Mouse (Mus musculus): ENCODE results near the gene Sertad4.
A peak's percentile ranks its signal among the peaks of the same experiment; 100 is the strongest.

Sertad4 gene

DNA sequence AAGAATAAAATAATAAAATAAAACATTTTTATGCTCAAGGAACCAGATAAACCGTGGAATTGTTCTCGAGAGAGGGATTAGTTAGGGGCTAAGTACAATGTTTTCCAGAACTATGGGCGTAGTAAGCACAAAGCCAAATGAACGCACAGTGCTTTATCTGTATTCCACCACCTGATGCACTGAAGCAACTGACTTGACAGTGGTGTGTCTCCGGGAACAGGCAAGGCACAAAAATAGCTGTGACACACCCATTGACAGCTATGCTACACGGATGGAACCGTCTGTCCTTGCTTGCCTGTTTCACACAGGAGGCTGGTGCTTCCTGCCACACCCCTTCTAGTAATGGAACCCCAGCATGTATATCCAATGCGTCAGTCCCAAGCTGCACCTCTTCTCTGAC, 55.2 kb downstream of the Sertad4 start:
- DNase-seq, result no peak

DNA sequence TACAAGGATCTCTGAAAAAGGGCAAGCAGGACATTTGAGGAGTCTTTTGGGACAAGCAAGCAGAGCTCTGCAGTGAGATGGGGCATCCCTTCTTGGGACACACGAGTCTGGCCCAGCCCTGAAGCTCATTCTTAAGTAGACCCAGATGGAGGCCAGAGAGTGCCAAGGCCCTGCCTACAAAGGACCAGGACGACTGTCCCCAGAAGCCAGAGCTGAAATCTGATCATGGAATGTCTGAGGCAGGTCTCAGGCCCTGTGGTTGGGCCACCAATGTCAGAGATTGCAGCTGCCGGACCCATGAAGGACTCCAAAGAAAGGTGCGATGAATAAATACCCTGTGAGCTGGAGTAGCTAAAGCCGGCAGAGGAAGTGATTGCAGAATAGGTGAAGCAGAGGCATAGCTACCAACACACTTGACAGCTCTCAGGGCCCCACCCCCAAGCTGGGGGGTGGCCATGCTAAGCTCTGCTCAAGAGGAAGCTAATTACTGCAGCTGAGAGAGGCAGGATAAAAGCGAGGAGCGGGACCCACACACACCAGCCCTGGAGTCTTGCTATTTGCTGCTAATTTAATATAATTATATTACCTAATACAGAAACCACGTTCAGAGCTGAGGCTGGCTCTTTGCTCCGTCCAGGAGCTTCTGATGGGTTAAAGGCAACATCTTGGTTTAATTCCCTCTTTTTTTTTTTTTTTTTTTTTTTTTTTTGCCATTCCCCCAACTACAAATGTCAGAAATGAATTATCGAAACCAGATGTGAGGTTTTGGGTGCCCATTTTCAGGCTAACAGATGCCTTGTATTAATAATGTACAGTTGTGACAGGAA, 56.2 kb downstream of the Sertad4 start:
- no peak for DNase-seq

DNA sequence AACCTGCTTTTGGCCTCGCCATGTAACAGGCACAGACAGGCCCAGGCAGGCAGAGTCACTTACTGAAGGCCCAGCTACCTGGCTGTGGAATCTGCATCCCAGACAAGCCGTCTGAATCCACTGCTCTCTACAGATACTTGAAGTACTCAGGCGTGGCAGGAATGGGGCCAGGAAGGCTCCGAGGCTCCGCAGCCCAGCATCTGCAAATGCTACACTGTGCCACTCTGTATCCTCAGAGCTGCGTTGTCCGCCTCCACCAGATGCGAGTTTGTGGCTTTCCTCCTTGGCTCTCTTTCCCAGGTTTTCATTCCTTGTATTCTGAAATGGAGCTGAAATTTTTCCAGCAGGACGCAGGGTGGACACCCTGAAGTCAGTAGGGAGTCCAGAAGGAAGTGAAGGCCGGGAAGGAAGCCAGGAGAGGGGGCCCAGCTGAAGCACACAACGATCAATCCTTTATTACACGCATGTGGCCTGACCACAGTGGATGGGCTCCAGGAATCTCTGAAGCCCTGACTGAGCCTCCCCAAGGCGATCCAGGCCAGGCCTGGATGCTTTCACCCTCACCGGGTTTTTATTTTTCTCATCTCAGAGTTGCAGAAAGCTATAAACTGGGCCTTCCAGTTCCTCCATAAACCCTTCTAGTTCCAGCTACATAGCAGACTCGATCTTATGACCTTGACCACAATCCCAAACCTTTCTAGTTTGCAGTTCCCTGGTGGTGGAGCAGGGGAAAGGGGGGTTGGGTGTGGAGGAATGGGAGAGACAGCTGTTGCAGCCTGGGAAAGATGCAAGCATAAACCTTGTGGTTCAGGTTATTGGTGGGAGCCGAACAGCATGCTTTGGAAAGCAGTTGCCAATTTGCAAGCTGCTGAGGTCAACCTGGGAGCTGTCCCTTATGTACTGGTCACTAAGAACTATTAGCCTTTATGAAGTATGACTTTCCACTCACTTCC, 57.1 kb downstream of the Sertad4 start:
- peak; percentile 33 for DNase-seq

DNA sequence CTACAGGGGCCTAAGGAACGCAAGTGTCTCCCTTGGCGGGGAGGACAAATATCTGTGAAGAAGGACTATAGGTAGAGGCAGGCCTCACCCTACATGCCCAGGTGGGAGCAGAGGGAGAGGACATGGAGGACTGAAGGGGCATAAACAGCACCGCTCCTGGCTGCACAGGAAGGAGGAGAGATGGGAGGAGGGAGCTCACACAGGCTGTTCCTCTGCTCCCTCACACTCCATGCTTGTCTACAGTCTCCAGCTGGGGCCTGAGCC, 58.6 kb downstream of the Sertad4 start:
- DNase-seq, result no peak

DNA sequence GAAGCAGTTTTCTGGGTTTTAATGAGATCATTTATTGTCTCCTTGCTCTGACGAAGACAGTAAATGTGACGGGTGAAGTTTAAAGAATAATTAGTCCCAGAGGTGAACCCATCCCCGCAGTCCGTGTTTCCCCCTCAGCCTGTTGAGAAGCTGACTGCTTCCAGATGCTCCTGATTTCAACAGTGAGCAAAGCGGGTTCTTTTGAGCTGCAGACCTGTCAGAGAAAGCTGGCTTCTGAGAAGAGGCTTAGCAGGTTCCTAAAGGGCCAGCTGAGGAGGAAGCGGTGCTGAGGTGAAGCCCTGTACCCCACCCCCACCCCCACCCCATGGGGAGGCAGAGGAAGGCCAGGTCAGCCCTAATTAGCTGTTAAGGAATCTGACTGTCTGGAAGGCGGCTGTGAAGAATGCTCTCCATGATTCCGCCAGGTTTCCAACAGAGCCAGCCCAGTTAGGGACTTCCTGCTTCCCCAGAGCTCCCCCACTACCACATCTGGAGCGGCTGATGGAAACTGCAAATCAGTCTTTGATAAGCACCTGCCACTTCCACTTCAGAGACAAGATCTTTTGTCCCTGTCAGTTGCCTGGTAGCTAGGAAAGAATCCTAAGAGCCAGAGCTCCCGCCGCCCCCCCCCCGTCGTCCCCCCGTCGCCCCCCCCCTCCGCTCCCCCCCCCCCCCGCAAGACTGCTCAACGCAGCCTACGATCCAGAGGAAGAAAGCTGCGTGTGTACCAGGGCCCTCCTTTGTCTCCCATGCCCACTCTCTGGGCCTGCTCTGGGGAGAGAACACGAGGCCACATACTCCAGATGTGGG, 59.1 kb downstream of the Sertad4 start:
- DNase-seq, result no peak

DNA sequence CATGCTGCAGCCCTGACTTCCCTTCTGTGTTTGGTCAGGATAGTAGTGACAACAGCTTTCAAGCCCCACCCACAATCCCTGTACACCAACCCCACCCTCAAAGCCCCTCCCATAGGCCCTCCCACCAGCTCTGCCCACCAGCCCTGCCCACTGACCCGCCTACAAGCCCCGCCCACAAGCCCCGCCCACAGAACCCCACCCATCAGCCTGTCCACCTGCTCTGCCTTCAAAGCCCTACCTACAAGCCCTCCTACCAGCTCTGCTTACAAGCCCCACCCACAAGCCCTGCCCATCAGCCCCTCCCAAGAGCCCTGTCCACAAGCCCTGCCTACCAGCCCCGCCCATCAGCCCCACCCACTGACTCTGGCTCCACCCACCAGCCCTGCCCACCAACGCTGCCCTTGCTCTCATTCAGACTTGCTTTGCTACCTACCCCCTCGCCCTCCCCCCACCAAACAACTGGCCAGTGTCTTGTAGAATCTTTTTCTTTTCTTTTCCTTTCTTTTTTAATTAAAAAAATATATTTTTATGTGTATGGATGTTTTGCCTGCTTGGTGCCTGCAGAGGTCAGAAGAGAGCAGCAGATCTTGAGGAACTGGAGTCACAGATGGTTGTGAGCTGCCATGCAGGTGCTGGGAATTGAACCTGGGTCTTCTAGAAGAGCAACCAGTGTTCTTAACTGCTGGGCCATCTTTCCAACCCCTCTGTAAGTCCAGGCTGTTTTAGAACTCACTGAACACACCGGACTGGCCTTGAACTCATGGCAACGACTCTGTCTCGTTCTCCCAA, 60.4 kb downstream of the Sertad4 start:
- no peak for DNase-seq
